Mouse (Mus musculus) ES-E14 (cell line): Measurements from ENCODE around the gene Gars. TPM values are rescaled to one million over a fixed set of nuclear protein-coding genes. Genes with fewer than 3 reads are reported as not detected.

Source experiments
- DNase-seq: peaks from one replicate; pipeline ENCODE4 v3.0.0-alpha.2; 2013; ENCODE audit warnings: low read depth, low spot score
- H3K27ac ChIP-seq: 2 replicates; pipeline ENCODE4 v1.5.1; 2012; ENCODE audit warnings: low read depth, mild to moderate bottlenecking, low read length, moderate library complexity, mixed read lengths; ENCODE audit not compliant: poor library complexity, insufficient read depth, severe bottlenecking
- H3K36me3 ChIP-seq: 2 replicates; pipeline ENCODE4 v1.6.1; 2012; ENCODE audit warnings: mild to moderate bottlenecking, low read length, moderate library complexity, mixed read lengths; ENCODE audit not compliant: control insufficient read depth, poor library complexity, insufficient read depth, severe bottlenecking
- H3K4me1 ChIP-seq, 2 experiments: fragments of 150-350 bp in 1 of 2; sonication (generic) in 1 of 2; 2 replicates each; pipeline ENCODE4 v1.6.1; 2012; ENCODE audit warnings: low read length in 2 of 2, mild to moderate bottlenecking in 1 of 2, mixed read lengths in 1 of 2; ENCODE audit not compliant: control insufficient read depth in 2 of 2, insufficient read depth in 2 of 2, poor library complexity in 1 of 2
- H3K4me3 ChIP-seq, 2 experiments: fragments of 150-350 bp in 1 of 2; sonication (generic) in 1 of 2; 2 replicates each; pipeline ENCODE4 v1.5.1; 2012; ENCODE audit warnings: low read length in 2 of 2, low read depth in 1 of 2, mild to moderate bottlenecking in 1 of 2, mixed read lengths in 1 of 2; ENCODE audit not compliant: insufficient read depth in 1 of 2, poor library complexity in 1 of 2, severe bottlenecking in 1 of 2
- H3K9ac ChIP-seq: 2 replicates; pipeline ENCODE4 v1.6.1; 2012; ENCODE audit warnings: low read depth, mild to moderate bottlenecking, low read length, mixed read lengths; ENCODE audit not compliant: poor library complexity, insufficient read depth, severe bottlenecking
- H3K9me3 ChIP-seq: fragments of 150-350 bp; sonication (generic); 2 replicates; pipeline ENCODE4 v1.6.1; 2012; ENCODE audit warnings: low read depth, mild to moderate bottlenecking, low read length; ENCODE audit not compliant: control insufficient read depth, insufficient read depth
- CHD2 ChIP-seq: IDR thresholded peaks from 2 replicates; pipeline ENCODE4 v1.6.1; 2014; ENCODE audit warnings: mild to moderate bottlenecking, low read depth, low read length, inconsistent platforms
- HCFC1 ChIP-seq: IDR thresholded peaks from 2 replicates; pipeline ENCODE4 v1.6.1; 2012; ENCODE audit warnings: low read length, inconsistent platforms, borderline replicate concordance; ENCODE audit not compliant: insufficient read depth
- MAFK ChIP-seq: IDR thresholded peaks from 2 replicates; pipeline ENCODE4 v1.6.1; 2014; ENCODE audit warnings: mild to moderate bottlenecking, low read depth, low read length, inconsistent platforms; ENCODE audit not compliant: insufficient read depth
- ZC3H11A ChIP-seq: IDR thresholded peaks from 2 replicates; pipeline ENCODE4 v1.6.1; 2012; ENCODE audit warnings: low read depth, mild to moderate bottlenecking, inconsistent platforms, low read length, borderline replicate concordance
- ZNF384 ChIP-seq: IDR thresholded peaks from 2 replicates; pipeline ENCODE4 v1.6.1; 2012; ENCODE audit warnings: low read depth, low read length, inconsistent platforms
- in situ Hi-C, 2 experiments: fragments of 600-800 bp; cut with MboI; formaldehyde crosslinking; loops; one replicate each; pipeline ENCODE4 v1.15.1; 2025; ENCODE audit warnings: low sequenced_read_pairs in 2 of 2, inconsistent platforms in 1 of 2; ENCODE audit not compliant: unreplicated experiment in 2 of 2
- total RNA-seq: library from RNA; depleted of rRNA; stranded (reverse); fragments of 300-350 nt; gene quantifications from 2 replicates; pipeline ENCODE4 v1.2.3, GENCODE M21; 2012

Gars gene
- total RNA-seq, 1 experiment = 201 TPM

DNA sequence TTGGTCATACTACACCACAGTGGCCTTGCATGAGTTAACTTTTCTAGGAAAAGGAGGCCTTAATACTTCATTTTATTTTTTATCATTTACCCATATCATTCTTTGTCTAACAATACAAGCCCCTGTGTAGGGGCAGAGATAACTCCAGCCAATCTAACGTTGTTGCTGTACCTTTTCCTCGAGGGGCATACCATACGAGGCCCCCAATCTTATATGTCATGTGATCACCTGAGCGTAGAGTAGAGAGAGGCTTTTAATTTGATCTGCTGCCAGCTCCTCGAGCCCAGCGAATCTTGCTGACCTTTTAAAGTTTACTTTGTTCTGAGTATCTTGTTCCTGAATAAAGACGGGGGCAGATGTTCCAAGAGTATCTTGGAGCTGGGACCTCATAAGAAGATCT lies 25.3 kb upstream of the Gars start:
- no peak for DNase-seq
- Histone ChIP-seq H3K4me3 (no peak overlapping the region), H3K9me3 (no peaks in the 10 kb centered on the region), H3K9ac (no peak overlapping the region), H3K27ac (no peak overlapping the region), H3K36me3 (no peaks in the 10 kb centered on the region), H3K4me1 (peaks cover 0 to 11% of the 10 kb centered on the region in 2 experiments; a peak in 1 of 4 replicates)
- TF ChIP-seq ZNF384 = no peak
- in situ Hi-C loops = no loop called here

DNA sequence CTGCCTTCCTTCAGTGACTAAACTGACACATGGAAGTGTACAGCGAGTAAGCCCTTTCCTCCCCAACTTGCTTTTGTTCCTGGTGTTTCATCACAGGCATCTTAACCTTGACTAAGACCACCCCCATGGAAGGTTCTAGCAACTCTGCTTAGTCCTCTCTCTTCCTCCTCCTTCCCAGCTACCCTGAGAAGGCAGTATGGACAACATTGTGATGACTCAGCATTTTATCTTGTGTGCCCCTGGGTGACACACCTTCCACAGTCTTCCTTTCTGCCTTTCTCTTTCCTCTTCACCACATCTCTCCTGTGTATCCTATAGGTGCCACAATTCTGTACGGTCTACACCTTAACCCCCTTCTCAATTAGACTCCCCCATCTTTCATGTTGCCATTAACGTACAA lies 23.6 kb upstream of the Gars start:
- H3K9ac ChIP-seq = no peak overlapping the region
- H3K9me3 ChIP-seq = no peaks in the 10 kb centered on the region
- H3K4me3 ChIP-seq = no peak overlapping the region
- in situ Hi-C loops = no loop called here
- no peak overlapping the region for H3K27ac ChIP-seq
- no peaks in the 10 kb centered on the region for H3K36me3 ChIP-seq
- H3K4me1 ChIP-seq = peaks cover 0 to 16% of the 10 kb centered on the region in 2 experiments; a peak in 1 of 4 replicates
- peak; percentile 97 for TF ChIP-seq MAFK
- no peak for TF ChIP-seq HCFC1
- no peak for DNase-seq

DNA sequence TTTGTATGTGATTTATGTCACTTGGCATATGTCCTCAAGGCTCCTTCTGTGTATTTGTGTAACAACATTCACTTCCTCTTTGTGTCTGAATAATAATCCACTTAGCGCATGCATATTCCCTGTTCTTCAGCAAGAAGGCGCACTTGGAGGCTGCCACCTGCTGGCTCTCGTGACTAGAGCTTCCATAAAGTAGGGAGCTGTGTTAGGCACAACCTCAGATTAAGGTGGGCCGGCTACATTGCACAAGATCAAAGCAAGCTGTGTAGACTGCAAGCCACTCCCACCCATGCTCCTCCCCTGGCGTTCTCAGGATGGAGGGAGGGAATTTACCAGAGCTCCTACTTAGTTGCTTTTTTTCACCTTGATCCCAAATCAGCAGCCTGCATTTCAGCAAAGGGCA lies 21.6 kb upstream of the Gars start:
- Histone ChIP-seq H3K9me3 (no peaks in the 10 kb centered on the region), H3K9ac (no peak overlapping the region), H3K4me3 (no peak overlapping the region), H3K36me3 (no peaks in the 10 kb centered on the region), H3K4me1 (peaks cover 0 to 12% of the 10 kb centered on the region in 2 experiments; a peak in 1 of 4 replicates), H3K27ac (no peak overlapping the region)
- TF ChIP-seq MAFK = no peak
- in situ Hi-C loops = no loop called here
- DNase-seq = no peak

DNA sequence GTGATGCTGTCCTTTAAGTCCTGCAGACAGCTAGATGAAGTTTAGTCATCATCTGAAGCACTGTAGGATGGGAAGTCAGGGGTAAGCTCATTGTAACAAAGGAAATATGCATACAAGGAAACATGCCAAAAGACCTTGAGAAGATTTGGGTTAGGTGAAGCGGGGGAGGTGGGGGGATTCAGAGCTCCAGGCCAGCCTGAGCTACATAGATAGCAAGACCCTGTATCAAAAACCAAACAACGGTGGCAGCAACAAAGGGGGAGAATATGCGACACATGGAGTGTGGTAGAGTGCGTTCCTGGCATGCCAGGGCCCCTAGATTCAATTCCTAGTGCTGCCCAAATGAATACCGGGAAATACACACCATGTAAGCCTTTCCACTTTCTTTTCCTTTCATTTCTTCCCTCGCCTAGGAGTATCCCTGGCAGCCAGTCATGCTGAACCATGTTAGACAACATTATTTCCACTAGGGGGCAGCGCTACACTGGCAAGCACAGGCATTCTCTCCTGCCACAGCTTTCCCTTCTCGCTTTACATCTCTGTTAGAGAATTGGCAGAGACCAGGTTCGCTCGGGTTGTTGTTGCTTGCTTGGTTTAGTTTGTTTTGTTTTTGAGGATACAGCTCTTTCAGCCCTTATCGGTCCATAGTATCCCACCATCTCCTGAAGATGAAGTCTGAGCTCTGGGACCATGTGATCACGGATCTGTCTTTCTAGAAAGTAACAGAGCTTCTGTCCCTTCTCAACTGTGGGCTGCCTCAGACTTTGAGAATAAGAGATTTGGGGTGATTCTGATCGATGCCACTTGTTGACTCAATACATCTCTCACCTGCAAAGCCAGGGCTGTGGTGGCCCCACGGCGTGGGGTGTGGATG lies 20.9 kb upstream of the Gars start:
- Histone ChIP-seq H3K9me3 (no peaks in the 10 kb centered on the region), H3K36me3 (no peaks in the 10 kb centered on the region), H3K4me1 (peaks cover 0 to 15% of the 10 kb centered on the region in 2 experiments; a peak in 2 of 4 replicates), H3K4me3 (no peak overlapping the region), H3K27ac (no peak overlapping the region), H3K9ac (no peak overlapping the region)
- peak; percentile 86 for DNase-seq
- in situ Hi-C loops = no loop called here
- no peak for TF ChIP-seq CHD2
- no peak for TF ChIP-seq MAFK
- peak; percentile 58; the same call in 1 of the 2 replicates for TF ChIP-seq ZC3H11A
- TF ChIP-seq HCFC1 = 0 out of 2 replicates have a peak, but pooled peaks have one; percentile 31
- TF ChIP-seq ZNF384 = no peak

DNA sequence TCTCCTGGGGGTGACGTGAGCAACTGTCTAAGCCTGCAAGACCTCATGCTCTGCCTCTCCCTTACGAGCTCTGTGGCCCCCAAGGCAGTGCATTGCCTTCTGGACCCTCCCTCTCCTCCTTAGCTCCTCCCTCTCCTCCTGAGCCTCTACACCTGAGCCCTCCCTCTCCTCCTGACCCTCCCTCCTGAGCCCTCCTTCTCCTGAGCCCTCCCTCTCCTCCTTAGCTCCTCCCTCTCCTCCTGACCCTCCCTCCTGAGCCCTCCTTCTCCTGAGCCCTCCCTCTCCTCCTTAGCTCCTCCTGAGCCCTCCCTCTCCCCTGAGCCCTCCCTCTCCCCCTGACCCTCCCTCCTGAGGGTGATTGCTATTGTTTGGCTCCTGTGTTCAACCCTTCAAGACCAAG lies 19.4 kb upstream of the Gars start:
- Histone ChIP-seq H3K36me3 (no peaks in the 10 kb centered on the region), H3K27ac (no peak overlapping the region), H3K9me3 (no peaks in the 10 kb centered on the region), H3K9ac (no peak overlapping the region), H3K4me3 (no peak overlapping the region), H3K4me1 (peaks cover 0 to 15% of the 10 kb centered on the region in 2 experiments; a peak in 2 of 4 replicates)
- TF ChIP-seq CHD2 (no peak), MAFK (no peak), ZC3H11A (no peak), ZNF384 (no peak), HCFC1 (no peak)
- peak; percentile 72 for DNase-seq
- in situ Hi-C loops = no loop called here
